Mouse (Mus musculus) intestine, embryonic 15.5 days (tissue): ENCODE results near the gene Cyb5d1. TPM values are rescaled to one million over a fixed set of nuclear protein-coding genes. Genes with fewer than 3 reads are reported as not detected.
A peak's percentile ranks its signal among the peaks of the same experiment; 100 is the strongest.

Experiments
- ATAC-seq: fragments of 200-750 bp; cut with Nextera tagmentation; 2 replicates; pipeline ENCODE4 v1.8.0; 2017; ENCODE audit warnings: moderate TSS enrichment, moderate library complexity
- H3K27ac ChIP-seq: fragments of 300-500 bp; sonication (generic); 2 replicates; pipeline ENCODE4 v1.5.1; 2015; ENCODE audit warnings: mild to moderate bottlenecking, inconsistent platforms
- H3K27me3 ChIP-seq: fragments of 300-500 bp; sonication (generic); replicated peaks from 2 replicates; pipeline ENCODE4 v1.6.1; 2015; ENCODE audit warnings: inconsistent platforms
- H3K36me3 ChIP-seq: fragments of 300-500 bp; sonication (generic); 2 replicates; pipeline ENCODE4 v1.6.1; 2015; ENCODE audit warnings: inconsistent platforms
- H3K4me1 ChIP-seq: fragments of 300-500 bp; sonication (generic); replicated peaks from 2 replicates; pipeline ENCODE4 v1.6.1; 2015; ENCODE audit warnings: inconsistent platforms
- H3K4me2 ChIP-seq: fragments of 300-500 bp; sonication (generic); replicated peaks from 2 replicates; pipeline ENCODE4 v1.6.1; 2015; ENCODE audit warnings: mild to moderate bottlenecking, inconsistent platforms
- H3K4me3 ChIP-seq: fragments of 300-500 bp; sonication (generic); replicated peaks from 2 replicates; pipeline ENCODE4 v1.5.1; 2015; ENCODE audit warnings: inconsistent platforms
- H3K9ac ChIP-seq: fragments of 300-500 bp; sonication (generic); 2 replicates; pipeline ENCODE4 v1.6.1; 2015; ENCODE audit warnings: inconsistent platforms
- H3K9me3 ChIP-seq: fragments of 300-500 bp; sonication (generic); 2 replicates; pipeline ENCODE4 v1.6.1; 2016; ENCODE audit warnings: inconsistent platforms
- WGBS: fragments of 180-500 bp; shearing (Covaris S2); methylation state at CpG from one replicate; pipeline ENCODE4 v1.1.7; 2015; 5-methylcytosine and 5-hydroxymethylcytosine counted together
- polyA plus RNA-seq: library from polyadenylated mRNA; unstranded; fragments of >200 nt; fragmentation: Nextera tagmentation; extraction: Ambion mirVana; gene quantifications from 2 replicates; pipeline ENCODE4 v1.2.1, GENCODE M21; 2015

Cyb5d1 gene
- polyA plus RNA-seq, 1 experiment from 2014 or later = 22.7 TPM

GRCm38 (mm10) chr11:69357690-69358089 lies 37.7 kb downstream of the Cyb5d1 start:
- Histone ChIP-seq H3K9me3 (no peaks in the 10 kb centered on the region), H3K27me3 (no peaks in the 10 kb centered on the region), H3K4me2 (no peak overlapping the region), H3K27ac (no peak overlapping the region), H3K4me3 (no peak overlapping the region), H3K36me3 (peaks cover 68% of the 10 kb centered on the region), H3K9ac (no peak overlapping the region), H3K4me1 (no peaks in the 10 kb centered on the region)
- WGBS = 83% methylated on average over 12 of the region's 12 CpGs
- ATAC-seq = 0 out of 2 replicates have a peak, but pooled peaks have one; percentile 36

- peaks cover 75% of the 10 kb centered on the region for H3K36me3 ChIP-seq
- H3K4me1 ChIP-seq = no peaks in the 10 kb centered on the region
- H3K4me2 ChIP-seq = no peak overlapping the region
- no peak overlapping the region for H3K27ac ChIP-seq
- H3K9me3 ChIP-seq = no peaks in the 10 kb centered on the region
- H3K9ac ChIP-seq = no peak overlapping the region
- no peak overlapping the region for H3K4me3 ChIP-seq
- no peaks in the 10 kb centered on the region for H3K27me3 ChIP-seq
- 89% methylated on average over 5 of the region's 5 CpGs for WGBS
- ATAC-seq = no peak
These were observed 38.9 kb downstream of the Cyb5d1 start for GRCm38 (mm10) chr11:69356544-69356943.

- H3K36me3 ChIP-seq = peaks cover 66% of the 10 kb centered on the region
- no peak for ATAC-seq
- WGBS = 89% methylated on average over 26 of the region's 26 CpGs
These were observed 49.0 kb downstream of the Cyb5d1 start for GRCm38 (mm10) chr11:69346441-69346840.

More at GRCm38 (mm10) chr11:69346441-69346840, 49.0 kb downstream of the Cyb5d1 start:
- H3K9ac ChIP-seq = no peak overlapping the region
- H3K9me3 ChIP-seq = no peaks in the 10 kb centered on the region
- H3K27me3 ChIP-seq = no peaks in the 10 kb centered on the region
- H3K4me1 ChIP-seq = 0 out of 2 replicates have a peak, but pooled peaks cover 1% of the 10 kb centered on the region
- no peak overlapping the region for H3K4me2 ChIP-seq
- no peak overlapping the region for H3K27ac ChIP-seq
- H3K4me3 ChIP-seq = no peak overlapping the region

Other genes with a start within 250 kb of the Cyb5d1 start
- 0.35 and 0.43 TPM in 2 replicates for gene Alox12b, start 238.6 kb downstream of the Cyb5d1 start, polyA plus RNA-seq
- 0.14 and 0.15 TPM in 2 replicates for gene Alox8, start 197.8 kb downstream of the Cyb5d1 start, polyA plus RNA-seq
- 0.03 and 0.10 TPM in 2 replicates for gene Gucy2e, start 158.6 kb downstream of the Cyb5d1 start, polyA plus RNA-seq
- gene Cntrob, start 71.9 kb downstream of the Cyb5d1 start, polyA plus RNA-seq = 18.5 and 19.6 TPM in 2 replicates
- gene Trappc1, start 71.7 kb downstream of the Cyb5d1 start, polyA plus RNA-seq = 135 and 147 TPM in 2 replicates
- 2.2 and 2.3 TPM in 2 replicates for gene Kcnab3, start 69.4 kb downstream of the Cyb5d1 start, polyA plus RNA-seq
- gene Rnf227, start 55.2 kb downstream of the Cyb5d1 start, polyA plus RNA-seq = 10.8 and 10.9 TPM in 2 replicates
- 39.9 and 44.1 TPM in 2 replicates for gene Chd3, start 26.2 kb downstream of the Cyb5d1 start, polyA plus RNA-seq
- 154 and 182 TPM in 2 replicates for gene Naa38, start 144 bp downstream of the Cyb5d1 start, polyA plus RNA-seq
- 30.7 and 32.1 TPM in 2 replicates for gene Tmem88, start 2.6 kb upstream of the Cyb5d1 start, polyA plus RNA-seq
- gene Kdm6b, start 18.0 kb upstream of the Cyb5d1 start, polyA plus RNA-seq = 23.7 and 24.3 TPM in 2 replicates
- gene Dnah2, start 153.5 kb upstream of the Cyb5d1 start, polyA plus RNA-seq = 0.77 and 0.87 TPM in 2 replicates
- gene Efnb3, start 164.6 kb upstream of the Cyb5d1 start, polyA plus RNA-seq = 9.8 and 10.2 TPM in 2 replicates
- 25.1 and 25.6 TPM in 2 replicates for gene Wrap53, start 184.6 kb upstream of the Cyb5d1 start, polyA plus RNA-seq
- 140 and 143 TPM in 2 replicates for gene Trp53, start 184.7 kb upstream of the Cyb5d1 start, polyA plus RNA-seq
- 5.8 and 6.8 TPM in 2 replicates for gene Atp1b2, start 210.3 kb upstream of the Cyb5d1 start, polyA plus RNA-seq
- gene Shbg, start 222.3 kb upstream of the Cyb5d1 start, polyA plus RNA-seq = 0.34 and 0.43 TPM in 2 replicates
- 14.1 and 16.7 TPM in 2 replicates for gene Sat2, start 226.4 kb upstream of the Cyb5d1 start, polyA plus RNA-seq
- 15.6 and 21.2 TPM in 2 replicates for gene Fxr2, start 237.4 kb upstream of the Cyb5d1 start, polyA plus RNA-seq